Comparison of ENCODE assay signal across 8 mouse cellular contexts in genomic region chr15:102670281-102670680, GRCm38 (mm10). TPM values are rescaled to one million over a fixed set of nuclear protein-coding genes. Genes with fewer than 3 reads are reported as not detected.
A peak's percentile ranks its signal among the peaks of the same experiment; 100 is the strongest.
DNase-seq lines count a peak whose midpoint lies in the region; ATAC-seq lines count a peak whose summit lies in the region.

No protein-coding gene starts in this region.

- H3K27me3 ChIP-seq in kidney, embryonic 14.5 days (ENCODE audit: control insufficient read depth, insufficient read depth, low read length), result no peaks in the 10 kb centered on the region
- H3K27me3 ChIP-seq in forebrain, embryonic 13.5 days, result no peaks in the 10 kb centered on the region
- no peaks in the 10 kb centered on the region for H3K27me3 ChIP-seq in neural tube, embryonic 11.5 days (ENCODE audit: control insufficient read depth, insufficient read depth, low read length)

- H3K9ac ChIP-seq in kidney, embryonic 14.5 days (ENCODE audit: low read depth, low read length), result peak overlapping the region; percentile 97
- H3K9ac ChIP-seq in forebrain, embryonic 13.5 days, result peak overlapping the region; percentile 92
- peak overlapping the region; percentile 97 for H3K9ac ChIP-seq in neural tube, embryonic 11.5 days (ENCODE audit: low read length)

- no peaks in the 10 kb centered on the region for H3K9me3 ChIP-seq in kidney, embryonic 14.5 days (ENCODE audit: control insufficient read depth, low read length)
- H3K9me3 ChIP-seq in forebrain, embryonic 13.5 days (replicated peaks), result no peaks in the 10 kb centered on the region
- H3K9me3 ChIP-seq in neural tube, embryonic 11.5 days (ENCODE audit: control insufficient read depth, low read length), result no peaks in the 10 kb centered on the region

- H3K4me3 ChIP-seq in kidney, embryonic 14.5 days (ENCODE audit: low read length), result peak overlapping the region; percentile 76
- H3K4me3 ChIP-seq in forebrain, embryonic 13.5 days, result peak overlapping the region; percentile 79
- H3K4me3 ChIP-seq in neural tube, embryonic 11.5 days (ENCODE audit: low read depth, low read length), result peak overlapping the region; percentile 73

- peaks cover 40% of the 10 kb centered on the region for H3K36me3 ChIP-seq in kidney, embryonic 14.5 days (ENCODE audit: control insufficient read depth, insufficient read depth, low read length)
- peaks cover 25% of the 10 kb centered on the region for H3K36me3 ChIP-seq in forebrain, embryonic 13.5 days (ENCODE audit: poor library complexity, severe bottlenecking)
- H3K36me3 ChIP-seq in neural tube, embryonic 11.5 days (ENCODE audit: control insufficient read depth, insufficient read depth, low read length), result peaks cover 6% of the 10 kb centered on the region

- H3K4me1 ChIP-seq in kidney, embryonic 14.5 days (ENCODE audit: control insufficient read depth, insufficient read depth, low read length), result peaks cover 14% of the 10 kb centered on the region; the same call in 1 of the 2 replicates
- H3K4me1 ChIP-seq in forebrain, embryonic 13.5 days, result peaks cover 41% of the 10 kb centered on the region
- 0 out of 2 replicates have a peak, but pooled peaks cover 6% of the 10 kb centered on the region for H3K4me1 ChIP-seq in neural tube, embryonic 11.5 days (ENCODE audit: control insufficient read depth, insufficient read depth, low read length)

- WGBS in kidney, embryonic 14.5 days, result 8% methylated on average over 6 of the region's 6 CpGs
- 13% methylated on average over 6 of the region's 6 CpGs for WGBS in forebrain, embryonic 13.5 days
- WGBS in neural tube, embryonic 11.5 days, result 18% methylated on average over 6 of the region's 6 CpGs

- H3K4me2 ChIP-seq in kidney, embryonic 14.5 days (replicated peaks; ENCODE audit: low read depth, low read length), result peak overlapping the region; percentile 84
- H3K4me2 ChIP-seq in forebrain, embryonic 13.5 days, result peak overlapping the region; percentile 84
- peak overlapping the region; percentile 87 for H3K4me2 ChIP-seq in neural tube, embryonic 11.5 days (ENCODE audit: low read depth)

- DNase-seq in kidney, adult 18-20 months, result no peak
- peak; percentile 55 for DNase-seq in NIH3T3 (ENCODE audit: low read depth)
- peak; percentile 46 to 47 for DNase-seq in kidney, postnatal 36 days
- no peak for DNase-seq in neural tube, embryonic 11.5 days (ENCODE audit: low spot score)
- no peak for DNase-seq in spleen, postnatal 14 days (ENCODE audit: low spot score in 2 of 2)

- peak overlapping the region; percentile 99 for H3K27ac ChIP-seq in kidney, embryonic 14.5 days (ENCODE audit: low read depth, low read length)
- H3K27ac ChIP-seq in forebrain, embryonic 13.5 days, result peak overlapping the region; percentile 99
- peak overlapping the region; percentile 99 for H3K27ac ChIP-seq in neural tube, embryonic 11.5 days (ENCODE audit: low read depth, low read length)

- ATAC-seq in kidney, embryonic 14.5 days (ENCODE audit: low FRiP score, low TSS enrichment), result no peak
- 0 out of 2 replicates have a peak, but pooled peaks have one; percentile 1 for ATAC-seq in forebrain, embryonic 13.5 days
- no peak for ATAC-seq in neural tube, embryonic 11.5 days (ENCODE audit: insufficient read depth, low FRiP score, low TSS enrichment)
- ATAC-seq in activated CD4-positive, CD25-positive, alpha-beta regulatory T cell, adult 4 months, result no peak

RNA-seq across cellular contexts. Expression of gene Atp5g2, which starts 1.9 kb away (rescaled TPM):
- 90.0 and 124 TPM in 2 replicates for polyA plus RNA-seq in kidney, embryonic 14.5 days (2014; fragmentation: Nextera tagmentation; extraction: Ambion mirVana)
- polyA plus RNA-seq in forebrain, embryonic 13.5 days (2015; fragmentation: Nextera tagmentation; extraction: Ambion mirVana), result 52.3 and 79.6 TPM in 2 replicates
- polyA plus RNA-seq in neural tube, embryonic 11.5 days (2014; fragmentation: Nextera tagmentation; extraction: Ambion mirVana), result 64.9 and 66.5 TPM in 2 replicates
- polyA plus RNA-seq in activated CD4-positive, CD25-positive, alpha-beta regulatory T cell, adult 4 months (2017; shearing (Covaris generic)), result 100 to 1,000 TPM in 1 of 2 experiments, 10 to 100 TPM in 1; 48.2 to 100 TPM

RNA-seq across cellular contexts. Expression of gene Atf7, which starts 45.0 kb away (rescaled TPM):
- 30.5 and 36.8 TPM in 2 replicates for polyA plus RNA-seq in kidney, embryonic 14.5 days (2014; fragmentation: Nextera tagmentation; extraction: Ambion mirVana)
- polyA plus RNA-seq in forebrain, embryonic 13.5 days (2015; fragmentation: Nextera tagmentation; extraction: Ambion mirVana), result 19.8 and 22.1 TPM in 2 replicates
- 14.2 and 18.4 TPM in 2 replicates for polyA plus RNA-seq in neural tube, embryonic 11.5 days (2014; fragmentation: Nextera tagmentation; extraction: Ambion mirVana)
- polyA plus RNA-seq in activated CD4-positive, CD25-positive, alpha-beta regulatory T cell, adult 4 months (2017; shearing (Covaris generic)), result 10 to 100 TPM; 32.4 to 36.5 TPM

RNA-seq across cellular contexts. Expression of gene Gm28047, which starts 45.4 kb away (rescaled TPM):
- 0.79 TPM in 1 of 2 replicates, not detected in the other for polyA plus RNA-seq in kidney, embryonic 14.5 days (2014; fragmentation: Nextera tagmentation; extraction: Ambion mirVana)
- not detected in 2 replicates for polyA plus RNA-seq in forebrain, embryonic 13.5 days (2015; fragmentation: Nextera tagmentation; extraction: Ambion mirVana)
- not detected in 2 replicates for polyA plus RNA-seq in neural tube, embryonic 11.5 days (2014; fragmentation: Nextera tagmentation; extraction: Ambion mirVana)
- polyA plus RNA-seq in activated CD4-positive, CD25-positive, alpha-beta regulatory T cell, adult 4 months (2017; shearing (Covaris generic)), result 1 to 10 TPM in 1 of 2 experiments, not detected in 1; 1.5 TPM

RNA-seq across cellular contexts. Expression of gene Calcoco1, which starts 51.7 kb away (rescaled TPM):
- 26.1 and 41.3 TPM in 2 replicates for polyA plus RNA-seq in kidney, embryonic 14.5 days (2014; fragmentation: Nextera tagmentation; extraction: Ambion mirVana)
- 45.0 and 48.7 TPM in 2 replicates for polyA plus RNA-seq in forebrain, embryonic 13.5 days (2015; fragmentation: Nextera tagmentation; extraction: Ambion mirVana)
- 36.7 and 40.9 TPM in 2 replicates for polyA plus RNA-seq in neural tube, embryonic 11.5 days (2014; fragmentation: Nextera tagmentation; extraction: Ambion mirVana)
- polyA plus RNA-seq in activated CD4-positive, CD25-positive, alpha-beta regulatory T cell, adult 4 months (2017; shearing (Covaris generic)), result 10 to 100 TPM; 26.1 to 39.2 TPM

Comparison
In these comparisons a context has a peak if more than half of its experiments do, and no peak if none do; other contexts are left out.
1. DNase-seq: peak in NIH3T3 (single experiment) and kidney, postnatal 36 days (2 of 2); none in kidney, adult 18-20 months (single experiment), neural tube, embryonic 11.5 days (single experiment) and spleen, postnatal 14 days (0 of 2).
2. Peak in every context shown above with its lines, with median percentiles within 50 percentile points of each other: H3K27ac ChIP-seq, H3K4me2 ChIP-seq, H3K4me3 ChIP-seq and H3K9ac ChIP-seq.